Mouse (Mus musculus): ENCODE measurements around the gene Mnd1. TPM values are rescaled to one million over a fixed set of nuclear protein-coding genes. Genes with fewer than 3 reads are reported as not detected.

The Mnd1 gene
- polyA plus RNA-seq, 1 experiment from 2014 or later = 1.6 TPM

DNA sequence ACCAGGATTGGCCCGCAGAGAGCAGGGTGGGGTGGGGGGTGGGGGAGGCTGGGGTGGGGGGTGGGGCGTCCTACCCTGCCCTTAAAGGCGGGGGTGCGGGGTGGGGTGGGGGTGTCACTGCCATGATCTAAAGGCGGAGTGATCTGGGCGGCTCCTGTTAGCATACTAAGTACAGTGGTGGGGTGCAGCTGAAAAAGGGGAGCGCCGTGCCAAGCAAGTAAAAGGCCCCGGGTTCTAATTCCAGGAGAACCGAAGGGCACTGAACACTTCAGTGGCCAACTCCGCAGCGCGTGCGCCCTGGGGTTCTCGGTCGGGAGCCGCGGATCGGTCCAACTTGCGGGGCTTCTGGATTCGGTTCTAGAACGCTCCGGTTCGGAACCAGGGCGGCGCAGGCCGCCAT, 440 bp downstream of the Mnd1 start:
- ATAC-seq (replicated peaks) = peak; percentile 46
- peak overlapping the region; percentile 54 for H3K4me3 ChIP-seq
- peak overlapping the region; percentile 99 for H3K4me2 ChIP-seq
- H3K9ac ChIP-seq = peak overlapping the region; percentile 50
- H3K27me3 ChIP-seq (replicated peaks) = no peaks in the 10 kb centered on the region
- H3K27ac ChIP-seq = no peak overlapping the region
- H3K36me3 ChIP-seq (replicated peaks) = peaks cover 10% of the 10 kb centered on the region; the same call in 1 of the 2 replicates
- under 1% methylated on average over 27 of the region's 27 CpGs for WGBS
- H3K9me3 ChIP-seq = no peaks in the 10 kb centered on the region
- H3K4me1 ChIP-seq = peaks cover 9% of the 10 kb centered on the region; the same call in 1 of the 2 replicates

- Histone ChIP-seq H3K27me3 (replicated peaks) (no peaks in the 10 kb centered on the region), H3K9me3 (no peaks in the 10 kb centered on the region), H3K4me1 (peaks cover 9% of the 10 kb centered on the region; the same call in 1 of the 2 replicates), H3K4me2 (peak overlapping the region; percentile 99), H3K9ac (no peak overlapping the region), H3K27ac (no peak overlapping the region), H3K4me3 (no peak overlapping the region), H3K36me3 (replicated peaks) (peaks cover 6% of the 10 kb centered on the region; the same call in 1 of the 2 replicates)
- WGBS = 19% methylated on average over 12 of the region's 12 CpGs
- no peak for ATAC-seq (replicated peaks)
These were observed 855 bp downstream of the Mnd1 start for GRCm38 (mm10) chr3:84154721-84155141.

DNA sequence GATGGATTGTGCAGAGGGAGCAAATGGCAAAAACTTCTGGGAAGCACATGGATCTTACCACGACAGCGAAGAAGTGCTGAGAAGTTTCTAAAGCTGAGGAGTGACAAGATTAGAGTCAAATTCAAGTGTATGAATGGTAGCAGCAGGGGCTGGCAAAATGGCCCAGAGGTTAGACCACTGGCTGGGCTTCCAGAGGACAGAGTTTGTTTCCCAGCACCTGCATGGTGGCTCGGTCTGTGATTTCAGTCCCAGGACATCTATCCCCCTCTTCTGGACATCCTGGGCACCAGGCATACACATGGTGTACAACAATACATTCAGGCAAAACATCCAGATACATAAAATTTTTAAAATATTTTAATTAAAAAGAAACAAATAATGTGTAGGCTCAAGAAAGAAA, 5.8 kb downstream of the Mnd1 start:
- Histone ChIP-seq H3K9me3 (no peaks in the 10 kb centered on the region), H3K4me2 (no peak overlapping the region), H3K4me1 (no peaks in the 10 kb centered on the region), H3K4me3 (no peak overlapping the region), H3K27me3 (replicated peaks) (no peaks in the 10 kb centered on the region), H3K36me3 (replicated peaks) (no peaks in the 10 kb centered on the region), H3K9ac (no peak overlapping the region), H3K27ac (no peak overlapping the region)
- WGBS = 97% methylated on average over 3 of the region's 3 CpGs
- ATAC-seq (replicated peaks) = no peak

DNA sequence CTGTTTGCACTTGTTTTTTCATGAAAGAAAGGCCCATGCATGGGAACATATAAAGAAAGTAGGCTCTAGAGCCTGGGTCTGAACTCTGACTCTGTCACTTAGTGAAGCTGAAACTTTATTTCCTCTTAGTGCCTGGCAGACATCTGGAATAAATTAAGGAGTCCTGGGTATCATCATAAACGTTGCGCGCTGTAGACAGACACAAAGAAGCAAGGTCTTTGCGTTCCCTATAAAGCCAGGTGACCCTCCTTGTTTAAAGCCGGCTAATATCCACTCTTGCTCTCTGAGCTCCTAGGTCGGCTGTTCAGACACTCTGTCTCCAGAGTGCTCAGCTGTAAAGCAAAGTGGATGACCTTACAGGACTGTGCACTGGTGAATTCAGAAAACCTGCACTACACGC, 14.6 kb downstream of the Mnd1 start:
- no peaks in the 10 kb centered on the region for H3K9me3 ChIP-seq
- no peaks in the 10 kb centered on the region for H3K36me3 ChIP-seq (replicated peaks)
- no peak overlapping the region for H3K9ac ChIP-seq
- 87% methylated on average over 7 of the region's 7 CpGs for WGBS
- H3K4me2 ChIP-seq = no peak overlapping the region
- H3K4me3 ChIP-seq = no peak overlapping the region
- H3K27me3 ChIP-seq (replicated peaks) = no peaks in the 10 kb centered on the region
- no peak overlapping the region for H3K27ac ChIP-seq
- ATAC-seq (replicated peaks) = no peak
- no peaks in the 10 kb centered on the region for H3K4me1 ChIP-seq

DNA sequence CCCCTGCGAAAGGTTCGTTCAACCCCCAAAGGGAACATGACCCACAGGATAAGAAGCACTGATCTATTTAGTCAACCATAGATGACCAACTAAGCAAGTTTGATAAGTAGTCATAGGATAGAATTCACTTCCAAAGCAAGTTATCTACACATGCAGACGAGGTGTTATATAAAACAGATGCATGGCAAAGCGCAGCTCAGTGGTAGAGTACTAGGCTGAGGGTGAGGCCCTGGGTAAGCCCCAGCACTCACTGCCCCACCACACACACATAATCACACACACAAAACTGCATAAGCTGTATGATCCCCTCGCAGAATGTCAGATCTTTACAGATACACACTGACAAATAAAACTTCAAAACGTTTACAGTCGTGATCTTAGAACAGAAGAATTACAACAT, 19.1 kb downstream of the Mnd1 start:
- no peak for ATAC-seq (replicated peaks)

GRCm38 (mm10) chr3:84135933-84136332, 19.7 kb downstream of the Mnd1 start:
- Histone ChIP-seq H3K9me3 (no peaks in the 10 kb centered on the region), H3K4me1 (no peaks in the 10 kb centered on the region), H3K36me3 (replicated peaks) (no peaks in the 10 kb centered on the region), H3K9ac (no peak overlapping the region), H3K4me3 (no peak overlapping the region), H3K27me3 (replicated peaks) (no peaks in the 10 kb centered on the region), H3K27ac (no peak overlapping the region), H3K4me2 (no peak overlapping the region)
- 73% methylated on average over 6 of the region's 6 CpGs for WGBS
- ATAC-seq (replicated peaks) = no peak

More for the DNA sequence above, 19.1 kb downstream of the Mnd1 start:
- Histone ChIP-seq H3K27ac (no peak overlapping the region), H3K4me3 (no peak overlapping the region), H3K4me1 (no peaks in the 10 kb centered on the region), H3K27me3 (replicated peaks) (no peaks in the 10 kb centered on the region), H3K9me3 (no peaks in the 10 kb centered on the region), H3K36me3 (replicated peaks) (no peaks in the 10 kb centered on the region), H3K4me2 (no peak overlapping the region), H3K9ac (no peak overlapping the region)
- WGBS = 87% methylated on average over 7 of the region's 7 CpGs

DNA sequence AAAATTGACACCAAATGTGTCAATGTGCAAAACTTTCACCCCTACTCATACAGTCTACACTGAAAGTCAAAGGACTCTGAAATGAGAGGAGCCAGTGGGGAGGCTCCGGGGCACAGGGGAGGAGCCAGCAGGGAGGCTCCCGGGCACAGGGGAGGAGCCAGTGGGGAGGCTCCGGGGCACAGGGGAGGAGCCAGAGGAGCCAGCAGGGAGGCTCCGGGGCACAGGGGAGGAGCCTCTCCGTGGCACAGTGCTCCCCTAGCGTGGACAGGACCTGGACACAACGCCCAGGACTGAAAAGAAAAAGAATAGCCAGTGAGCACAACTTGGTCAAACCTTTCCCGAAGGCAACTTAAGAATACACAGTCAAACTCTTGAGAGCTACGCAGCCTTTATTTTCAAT, 20.2 kb downstream of the Mnd1 start:
- Histone ChIP-seq H3K4me1 (no peaks in the 10 kb centered on the region), H3K4me2 (no peak overlapping the region), H3K9ac (no peak overlapping the region), H3K36me3 (replicated peaks) (no peaks in the 10 kb centered on the region), H3K27ac (no peak overlapping the region), H3K9me3 (no peaks in the 10 kb centered on the region), H3K4me3 (no peak overlapping the region), H3K27me3 (replicated peaks) (no peaks in the 10 kb centered on the region)
- ATAC-seq (replicated peaks) = no peak
- 28% methylated on average over 9 of the region's 9 CpGs for WGBS

DNA sequence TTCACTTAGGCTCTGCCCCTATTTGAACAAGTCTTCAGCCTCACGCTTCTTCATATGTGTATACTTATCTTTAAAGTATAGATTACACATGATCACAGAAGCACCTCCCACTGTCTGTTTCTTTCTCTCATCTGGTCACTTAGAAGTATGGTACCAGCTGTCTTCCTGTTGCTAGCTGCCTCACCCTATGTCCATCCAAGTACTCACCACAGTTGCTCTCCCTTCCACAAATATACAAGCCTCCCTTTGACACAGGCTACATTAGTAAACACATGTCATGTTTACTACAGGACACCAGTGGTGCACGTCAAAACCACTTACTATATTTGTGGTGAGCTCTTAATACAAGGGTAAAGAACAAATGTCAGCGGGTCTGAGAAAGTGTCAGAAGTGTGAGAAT, 24.2 kb downstream of the Mnd1 start:
- Histone ChIP-seq H3K9me3 (no peaks in the 10 kb centered on the region), H3K4me1 (no peaks in the 10 kb centered on the region), H3K4me2 (no peak overlapping the region), H3K9ac (no peak overlapping the region), H3K27ac (no peak overlapping the region), H3K4me3 (no peak overlapping the region), H3K36me3 (replicated peaks) (no peaks in the 10 kb centered on the region), H3K27me3 (replicated peaks) (no peaks in the 10 kb centered on the region)
- WGBS = 89% methylated on average over 3 of the region's 3 CpGs
- ATAC-seq (replicated peaks) = no peak

- WGBS = 59% methylated on average over 5 of the region's 5 CpGs
- H3K9me3 ChIP-seq = no peaks in the 10 kb centered on the region
- H3K27ac ChIP-seq = no peak overlapping the region
- no peaks in the 10 kb centered on the region for H3K36me3 ChIP-seq (replicated peaks)
- H3K27me3 ChIP-seq (replicated peaks) = no peaks in the 10 kb centered on the region
- H3K4me1 ChIP-seq = no peaks in the 10 kb centered on the region
- ATAC-seq (replicated peaks) = no peak
- H3K4me3 ChIP-seq = no peak overlapping the region
- H3K4me2 ChIP-seq = no peak overlapping the region
- H3K9ac ChIP-seq = no peak overlapping the region
These were observed 24.8 kb downstream of the Mnd1 start for GRCm38 (mm10) chr3:84130776-84131175.

DNA sequence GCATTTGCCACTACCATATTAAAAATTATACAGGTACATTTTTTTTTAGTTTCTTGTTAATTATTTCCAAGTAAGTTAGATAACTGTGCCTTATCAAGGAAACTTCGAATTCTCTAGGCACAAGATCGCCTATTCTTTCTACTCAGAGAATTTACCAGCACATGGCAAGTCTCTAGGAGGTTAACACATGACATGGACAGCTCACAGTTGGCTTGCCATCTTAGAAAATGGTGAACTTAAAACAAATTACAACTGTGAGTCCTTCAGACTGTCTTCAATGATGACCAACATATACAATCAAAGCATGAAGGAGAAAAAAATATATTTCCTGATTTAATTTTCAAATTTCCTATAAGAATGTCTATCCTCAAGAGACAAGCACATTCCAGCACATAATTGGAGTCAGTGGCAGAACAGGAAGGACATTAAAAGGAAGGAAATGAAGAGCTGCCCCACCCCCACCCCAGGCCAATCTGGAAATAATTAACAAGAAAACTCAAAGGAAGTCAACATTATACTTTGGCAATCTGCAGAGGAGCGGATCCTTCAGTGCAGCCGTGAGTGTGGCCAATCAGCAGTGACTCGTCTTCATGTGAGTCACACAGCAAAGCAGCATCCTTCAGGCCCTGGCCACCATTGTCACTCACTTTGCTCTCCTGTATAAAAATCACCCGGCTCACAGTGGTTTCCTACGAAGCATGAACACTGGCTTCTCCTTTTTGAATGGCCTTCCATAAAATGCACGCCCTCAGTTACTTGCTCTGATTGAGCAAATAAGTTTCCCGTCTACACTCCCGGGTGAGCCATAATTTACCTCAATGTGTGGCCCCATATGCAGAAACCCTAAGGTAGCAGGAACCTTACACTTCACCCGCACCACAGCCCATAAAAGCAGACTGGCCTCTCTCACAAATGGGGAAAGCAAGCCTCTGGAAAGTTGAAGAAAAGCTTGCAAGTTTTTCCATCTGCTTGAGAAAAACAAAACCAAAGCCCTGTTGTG, 26.4 kb downstream of the Mnd1 start:
- H3K4me1 ChIP-seq = no peaks in the 10 kb centered on the region
- no peaks in the 10 kb centered on the region for H3K36me3 ChIP-seq (replicated peaks)
- WGBS = 81% methylated on average over 11 of the region's 11 CpGs
- H3K9me3 ChIP-seq = no peaks in the 10 kb centered on the region
- no peak overlapping the region for H3K4me3 ChIP-seq
- no peak overlapping the region for H3K4me2 ChIP-seq
- no peak for ATAC-seq (replicated peaks)
- H3K27ac ChIP-seq = no peak overlapping the region
- H3K9ac ChIP-seq = no peak overlapping the region
- H3K27me3 ChIP-seq (replicated peaks) = no peaks in the 10 kb centered on the region

DNA sequence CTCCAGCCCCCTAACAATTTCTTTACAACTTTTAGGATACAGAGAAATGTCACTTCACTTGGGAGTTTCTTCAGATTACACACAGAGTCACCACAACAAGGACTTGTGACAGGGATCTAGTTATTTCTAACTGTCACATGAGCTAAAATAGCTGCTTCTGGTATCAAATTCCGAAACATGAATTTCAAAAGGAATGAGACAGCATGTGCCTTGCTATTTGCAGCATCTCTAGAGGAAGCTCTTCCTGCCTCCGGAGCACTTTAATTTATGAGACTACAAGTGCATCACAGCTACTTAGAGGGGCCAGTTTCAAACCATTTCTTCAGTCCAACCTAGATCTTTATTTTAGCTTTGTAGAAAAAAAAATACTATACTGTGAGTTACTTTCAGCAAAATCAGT, 28.2 kb downstream of the Mnd1 start:
- Histone ChIP-seq H3K27ac (no peak overlapping the region), H3K9ac (no peak overlapping the region), H3K4me1 (no peaks in the 10 kb centered on the region), H3K4me2 (no peak overlapping the region), H3K27me3 (replicated peaks) (no peaks in the 10 kb centered on the region), H3K36me3 (replicated peaks) (no peaks in the 10 kb centered on the region), H3K9me3 (no peaks in the 10 kb centered on the region), H3K4me3 (no peak overlapping the region)
- no peak for ATAC-seq (replicated peaks)
- WGBS = 84% methylated on average over 2 of the region's 2 CpGs

DNA sequence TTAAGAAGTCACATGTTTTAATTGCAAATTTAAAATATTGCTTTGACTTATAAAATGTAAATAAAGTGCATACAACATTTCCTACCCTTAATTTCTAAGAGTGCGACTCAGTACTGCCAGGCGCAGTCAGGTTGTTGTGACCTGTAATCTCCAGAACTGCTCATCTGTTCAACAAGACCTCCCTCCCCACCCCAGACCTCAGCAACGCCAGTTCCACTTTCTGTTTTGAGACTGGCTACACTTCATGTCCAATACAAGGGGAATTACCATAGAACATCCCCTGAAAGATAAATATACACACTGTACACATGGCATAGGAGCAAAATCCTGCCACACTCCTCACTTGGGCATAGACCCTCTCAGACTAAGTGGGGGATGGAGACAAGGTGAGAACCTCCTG, 28.9 kb downstream of the Mnd1 start:
- Histone ChIP-seq H3K4me3 (no peak overlapping the region), H3K9me3 (no peaks in the 10 kb centered on the region), H3K27me3 (replicated peaks) (no peaks in the 10 kb centered on the region), H3K4me2 (no peak overlapping the region), H3K27ac (no peak overlapping the region), H3K36me3 (replicated peaks) (no peaks in the 10 kb centered on the region), H3K9ac (no peak overlapping the region), H3K4me1 (no peaks in the 10 kb centered on the region)
- WGBS = 87% methylated on average over 3 of the region's 3 CpGs
- no peak for ATAC-seq (replicated peaks)
